Mouse (Mus musculus) mouse embryonic stem cell (cell line): ENCODE measurements around the gene Asb1.

Experiments
- in situ Hi-C, 2 experiments: fragments of 300-500 bp; cut with MboI; formaldehyde crosslinking; loops; 1 replicate in 1 of 2; 3 replicates in 1 of 2; pipeline ENCODE4 v1.14.3; 2019 to 2020; ENCODE audit warnings: low sequenced_read_pairs in 2 of 2, low pct_unique_long_range_greater_than_20kb in 1 of 2, mixed read lengths in 1 of 2; ENCODE audit not compliant: unreplicated experiment in 1 of 2

The Asb1 gene

GRCm38 (mm10) chr1:91539704-91540270 is 557 bp upstream of the Asb1 start:
- in situ Hi-C loops, result no loop called here

- in situ Hi-C loops, result no loop called here
Observed at GRCm38 (mm10) chr1:91541042-91541592, 773 bp downstream of the Asb1 start.

DNA sequence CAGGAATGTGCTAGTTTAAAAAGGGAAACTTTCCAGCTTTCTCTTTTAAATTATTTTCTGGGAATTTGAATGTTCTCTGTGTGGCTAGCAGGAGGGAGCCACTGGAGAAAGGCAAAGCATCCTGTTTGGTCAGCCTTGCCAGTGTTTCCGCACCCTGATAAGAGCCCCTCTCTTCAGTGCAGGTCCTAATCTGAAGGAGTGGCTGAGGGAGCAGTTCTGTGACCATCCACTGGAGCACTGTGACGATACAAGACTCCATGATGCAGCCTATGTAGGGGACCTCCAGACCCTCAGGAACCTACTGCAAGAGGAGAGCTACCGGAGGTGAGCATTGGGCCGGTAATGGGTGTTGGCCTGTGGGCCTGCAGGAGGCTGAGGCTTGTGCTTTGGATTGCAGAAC is 3.6 kb downstream of the Asb1 start:
- in situ Hi-C loops, result no loop called here

DNA sequence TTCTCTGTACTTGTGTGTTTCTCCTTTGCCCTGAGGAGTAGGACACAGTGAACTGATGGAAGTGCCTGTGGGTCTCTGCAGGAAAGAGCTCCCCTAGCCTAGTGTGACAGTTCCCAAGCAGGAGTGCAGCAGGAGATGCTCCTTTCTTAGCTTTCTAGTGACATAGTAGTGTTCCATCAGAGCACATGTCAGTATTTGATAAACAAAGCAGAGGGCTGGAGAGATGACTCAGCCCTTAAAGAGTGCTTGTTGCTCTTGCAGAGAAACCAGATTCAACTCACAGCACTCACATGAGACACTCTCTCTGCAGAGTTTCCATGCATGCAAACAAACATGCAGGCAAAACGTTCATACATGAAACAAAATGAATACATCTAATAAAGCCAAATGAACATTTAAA is 4.9 kb downstream of the Asb1 start:
- in situ Hi-C loops, result no loop called here

DNA sequence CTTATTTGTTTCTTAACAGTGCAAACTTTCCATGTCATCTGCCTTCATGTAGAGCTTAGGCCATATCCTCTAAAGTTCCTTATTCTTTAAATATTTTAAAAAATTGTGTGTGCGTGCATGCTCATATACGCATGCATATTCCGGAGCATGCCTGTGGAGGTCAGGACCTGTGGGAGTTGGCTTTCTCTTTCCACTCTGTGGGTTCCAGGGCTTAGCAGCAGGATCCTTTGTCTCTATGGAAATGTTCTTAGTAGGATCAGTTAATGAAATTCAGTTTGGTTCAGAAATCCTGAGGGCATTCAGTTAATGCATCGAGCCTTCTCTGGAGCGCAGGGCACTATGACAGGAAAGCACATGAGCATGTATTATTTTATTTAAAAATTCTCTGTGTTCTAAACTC is 7.2 kb downstream of the Asb1 start:
- in situ Hi-C loops, result no loop called here

- in situ Hi-C loops, result no loop called here
Observed at GRCm38 (mm10) chr1:91549073-91549472, 8.7 kb downstream of the Asb1 start.

DNA sequence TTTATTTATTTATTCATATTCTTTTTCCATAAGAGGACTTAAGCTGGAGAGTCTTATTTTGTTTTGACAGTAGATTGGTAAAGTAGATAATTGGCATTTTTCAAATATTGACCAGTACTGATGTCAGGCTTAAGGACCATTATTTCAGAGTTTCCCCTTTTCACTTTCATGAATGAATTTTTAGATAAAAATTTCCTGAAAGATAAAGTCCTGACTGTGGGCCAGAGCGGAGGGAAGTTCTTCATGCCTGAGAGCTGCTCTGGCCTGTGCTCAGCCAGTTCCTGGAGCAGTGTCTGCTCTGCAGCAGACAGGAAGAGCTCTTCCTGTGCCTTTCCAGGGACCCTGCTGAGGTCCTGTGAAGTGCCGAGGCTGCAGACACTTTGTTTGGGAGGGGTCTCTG is 16.8 kb downstream of the Asb1 start:
- in situ Hi-C loops, result no loop called here

GRCm38 (mm10) chr1:91561226-91561625 is 20.9 kb downstream of the Asb1 start:
- in situ Hi-C loops, result no loop called here

GRCm38 (mm10) chr1:91562977-91563590 is 22.7 kb downstream of the Asb1 start:
- in situ Hi-C loops, result no loop called here

DNA sequence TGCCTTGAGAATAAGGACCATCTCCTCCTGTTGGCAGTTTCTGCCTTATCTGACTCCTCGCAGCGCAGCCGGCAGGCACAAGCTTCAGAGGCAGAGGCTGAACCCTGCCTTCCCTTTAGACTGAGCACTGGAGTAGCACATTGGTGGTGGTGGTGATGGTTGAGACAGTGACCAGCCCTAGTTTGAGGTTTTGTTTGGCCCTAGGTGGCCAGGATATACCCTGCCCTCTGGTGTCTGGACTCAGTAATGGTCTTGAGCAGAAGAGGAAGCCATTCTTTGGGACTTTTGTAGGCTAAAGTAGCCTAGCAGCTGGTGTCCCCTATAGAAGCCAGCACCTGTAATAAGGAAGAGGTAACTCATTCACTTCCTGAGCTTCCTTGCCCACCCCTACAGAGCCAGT is 23.7 kb downstream of the Asb1 start:
- in situ Hi-C loops, result no loop called here

- in situ Hi-C loops, result no loop called here
Observed at GRCm38 (mm10) chr1:91564598-91564997, 24.3 kb downstream of the Asb1 start.

DNA sequence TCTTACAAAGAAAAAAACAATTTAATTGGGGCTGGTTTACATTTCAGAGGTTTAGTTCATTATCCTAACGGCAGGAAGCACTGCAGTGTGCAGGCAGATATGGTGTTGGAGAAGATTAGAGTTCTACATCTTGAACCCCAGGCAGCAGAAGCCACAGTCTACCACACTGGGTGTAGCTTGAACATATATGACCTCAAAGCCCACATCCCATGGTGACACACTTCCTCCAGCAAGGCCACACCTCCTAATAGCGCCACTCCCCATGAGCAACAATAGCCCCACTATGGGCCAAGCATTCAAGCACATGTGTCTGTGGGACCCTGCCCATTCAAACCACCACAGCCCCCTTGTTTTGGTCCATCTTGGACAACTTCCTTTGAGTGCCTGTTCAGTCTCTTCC is 26.9 kb downstream of the Asb1 start:
- in situ Hi-C loops, result no loop called here

DNA sequence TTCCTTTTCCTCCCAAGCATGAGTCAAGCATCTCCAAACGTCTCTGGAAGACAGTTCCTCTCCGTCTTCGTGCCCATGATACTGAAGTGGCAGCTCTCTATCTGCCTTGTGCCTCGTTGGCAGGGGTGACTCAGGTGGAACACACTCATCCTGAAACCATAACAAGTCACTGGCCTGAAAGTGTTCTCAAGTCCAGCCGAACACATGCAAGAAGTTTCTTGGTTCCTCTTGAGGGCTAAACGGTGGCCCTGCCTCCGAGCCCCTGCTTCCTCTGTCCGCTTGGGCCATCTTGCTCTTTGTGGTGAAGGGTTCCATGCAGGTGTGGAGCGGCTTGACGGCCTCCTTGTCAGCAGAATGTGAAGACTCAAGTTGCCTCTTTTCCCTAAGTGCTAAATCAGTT is 32.1 kb downstream of the Asb1 start:
- in situ Hi-C loops, result no loop called here

GRCm38 (mm10) chr1:91574208-91574607 is 33.9 kb downstream of the Asb1 start:
- in situ Hi-C loops, result no loop called here

- in situ Hi-C loops, result no loop called here
Observed at GRCm38 (mm10) chr1:91577883-91578517, 37.7 kb downstream of the Asb1 start.

DNA sequence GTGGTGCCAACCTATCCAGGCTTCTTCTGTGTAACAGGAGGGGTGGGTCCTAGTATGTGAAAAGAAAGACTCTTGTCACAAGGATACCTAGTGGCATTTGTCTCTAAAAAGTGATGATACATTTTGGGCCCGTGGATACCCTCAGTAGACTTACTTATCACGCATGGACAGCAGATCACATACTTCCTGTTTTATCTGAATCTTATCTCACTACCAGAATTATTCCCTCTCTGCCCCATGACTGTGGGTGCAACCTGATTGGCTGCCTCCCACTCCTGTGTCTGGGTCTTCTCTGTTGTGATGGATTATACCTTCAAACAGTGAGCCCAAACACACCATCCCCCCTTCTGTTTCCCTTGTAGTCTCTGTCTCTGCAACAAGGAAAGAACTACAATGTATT is 40.2 kb downstream of the Asb1 start:
- in situ Hi-C loops, result no loop called here

DNA sequence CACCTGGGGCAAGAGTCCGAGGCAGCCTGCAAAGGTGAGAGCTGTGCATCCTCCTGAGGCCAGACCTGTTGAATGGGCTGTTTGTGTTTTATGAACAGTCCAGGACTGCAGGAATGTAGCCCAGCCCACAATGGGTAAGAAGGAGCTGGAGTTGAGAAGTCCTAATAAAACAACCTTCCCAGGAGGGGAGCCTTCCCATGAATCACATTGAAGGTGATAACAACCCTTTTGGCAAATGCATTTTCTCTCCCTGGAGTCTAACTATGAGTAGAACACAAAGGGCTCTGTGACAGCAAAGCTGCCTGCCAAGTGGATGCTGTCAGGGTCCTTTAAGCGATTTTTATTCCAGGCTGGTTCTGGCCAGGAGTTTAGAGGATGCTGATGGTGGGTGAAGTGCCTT is 40.9 kb downstream of the Asb1 start:
- in situ Hi-C loops, result no loop called here

DNA sequence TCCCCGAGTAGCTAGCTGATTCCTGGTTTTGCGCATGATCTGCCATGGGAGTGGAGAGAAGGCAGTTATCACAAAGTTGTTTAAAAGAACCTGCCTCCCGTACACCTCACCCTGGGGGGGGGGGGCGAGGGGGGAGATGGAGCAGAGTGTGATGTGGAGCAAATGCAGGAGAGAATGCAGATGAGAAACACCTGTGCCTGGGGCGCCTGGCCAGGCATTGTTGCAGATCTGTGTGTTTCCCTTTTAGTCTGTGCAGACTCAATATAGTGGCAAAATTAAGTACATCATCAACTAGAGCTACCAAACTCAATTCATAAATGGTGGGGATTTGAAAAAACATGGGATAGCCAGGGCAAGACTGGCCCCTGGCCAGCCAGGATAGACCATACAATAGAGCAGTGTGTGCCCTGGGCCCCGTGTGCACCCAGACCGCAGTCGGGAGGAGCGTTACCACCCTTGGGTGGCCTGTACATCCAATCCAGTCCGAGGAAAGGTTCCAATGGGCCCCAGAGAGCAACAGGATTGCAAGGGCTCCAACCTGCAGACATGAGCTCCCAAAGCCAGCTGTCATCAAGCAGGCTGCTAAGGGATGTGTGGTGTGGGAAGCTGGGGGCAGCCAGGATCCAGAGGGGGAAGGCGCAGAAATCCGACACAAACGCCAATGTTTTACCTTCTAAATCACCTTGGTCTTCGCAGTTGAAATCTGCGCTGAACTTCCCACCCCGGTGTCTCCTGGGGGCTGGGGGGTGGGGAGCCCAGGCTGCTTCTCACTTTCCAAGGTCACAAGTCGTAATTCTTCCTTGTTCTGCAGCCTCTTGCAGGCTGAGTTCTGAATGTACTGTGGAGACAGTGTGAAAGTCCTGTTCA is 44.9 kb downstream of the Asb1 start:
- in situ Hi-C loops, result no loop called here

- in situ Hi-C loops, result no loop called here
Observed at GRCm38 (mm10) chr1:91589738-91590137, 49.4 kb downstream of the Asb1 start.
